Comparison of ENCODE assay signal across 18 mouse cellular contexts in the genomic region with DNA sequence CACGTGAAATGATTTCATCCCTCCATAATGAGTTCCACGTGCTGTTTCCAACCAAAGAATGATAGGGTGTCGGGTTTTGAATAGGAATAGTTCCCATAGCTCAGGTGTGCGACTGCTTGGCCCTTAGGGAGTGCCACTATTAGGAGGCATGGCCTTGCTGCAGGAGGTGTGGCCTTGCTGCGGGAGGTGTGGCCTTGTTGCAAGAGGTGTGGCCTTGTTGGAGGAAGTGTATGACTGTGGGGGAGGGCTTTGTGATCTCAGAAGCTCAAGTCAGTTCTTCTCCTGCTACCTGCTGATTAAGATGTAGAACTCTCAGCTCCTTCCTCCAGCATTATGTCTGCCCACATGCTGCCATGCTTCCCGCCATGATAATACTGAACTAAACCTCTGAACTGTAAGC. TPM values are rescaled to one million over a fixed set of nuclear protein-coding genes. Genes with fewer than 3 reads are reported as not detected.
DNase-seq lines count a peak whose midpoint lies in the region; ATAC-seq and TF ChIP-seq lines count a peak whose summit lies in the region.
"Had no signal": no experiment of that assay in that cellular context is flagged by ENCODE, and none has a peak within 500 bp of the region (broad histone marks: within the 10 kb centered on the region; RNA-seq: fewer than 3 reads in every experiment).

No protein-coding gene starts in this region.

- no peak for TF ChIP-seq CTCF in liver, postnatal 0 days (IDR thresholded peaks at IDR 0.05; ENCODE audit: low read depth)

- H3K4me3 ChIP-seq in liver, embryonic 11.5 days (ENCODE audit: low read depth, low read length), result no peak overlapping the region
- no peak overlapping the region for H3K4me3 ChIP-seq in liver, postnatal 0 days (ENCODE audit: low read depth, low read length)
- H3K4me3 ChIP-seq in intestine, embryonic 14.5 days (ENCODE audit: low read depth, low read length), result no peak overlapping the region
- no peak overlapping the region for H3K4me3 ChIP-seq in kidney, embryonic 14.5 days (ENCODE audit: low read length)
- H3K4me3 ChIP-seq: embryonic facial prominence, embryonic 15.5 days; forebrain, embryonic 12.5 days; heart, embryonic 15.5 days; kidney, embryonic 15.5 days had no signal

- DNase-seq in liver, embryonic 11.5 days (ENCODE audit: low spot score), result no peak
- no peak for DNase-seq in liver, postnatal 0 days
- DNase-seq in MEL-GATA-1-ER (ENCODE audit: extremely low read depth, low read depth), result peak; percentile 36
- no peak for DNase-seq in intestine, embryonic 14.5 days (ENCODE audit: low spot score)
- peak; percentile 3 for DNase-seq in splenic B cell, adult 2 months (ENCODE audit: low read depth, low spot score)
- DNase-seq in gastrocnemius, postnatal 14 days, result no peak
- DNase-seq in urinary bladder, postnatal 25 days (ENCODE audit: low spot score), result no peak
- DNase-seq: adrenal gland, postnatal 14 days; cerebellum, adult 18-20 months; layer of hippocampus, postnatal 36 days; thymus, postnatal 14 days had no signal

- H3K27me3 ChIP-seq in liver, embryonic 11.5 days (replicated peaks; ENCODE audit: control insufficient read depth, insufficient read depth, low read length), result no peaks in the 10 kb centered on the region
- H3K27me3 ChIP-seq in liver, postnatal 0 days (ENCODE audit: insufficient read depth, low read length), result no peaks in the 10 kb centered on the region
- H3K27me3 ChIP-seq in intestine, embryonic 14.5 days (replicated peaks; ENCODE audit: control insufficient read depth, insufficient read depth, low read length), result no peaks in the 10 kb centered on the region
- H3K27me3 ChIP-seq in splenic B cell, adult 2 months (ENCODE audit: control insufficient read depth, insufficient read depth, low read length, poor library complexity, severe bottlenecking), result no peaks in the 10 kb centered on the region
- H3K27me3 ChIP-seq in kidney, embryonic 14.5 days (ENCODE audit: control insufficient read depth, insufficient read depth, low read length), result no peaks in the 10 kb centered on the region
- H3K27me3 ChIP-seq: embryonic facial prominence, embryonic 15.5 days; forebrain, embryonic 12.5 days; heart, embryonic 15.5 days; kidney, embryonic 15.5 days had no signal

- no peak for TF ChIP-seq EP300 in liver, postnatal 0 days (IDR thresholded peaks at IDR 0.05; ENCODE audit: low read depth)

- no peak overlapping the region for H3K27ac ChIP-seq in liver, embryonic 11.5 days (ENCODE audit: low read depth, low read length)
- no peak overlapping the region for H3K27ac ChIP-seq in liver, postnatal 0 days (ENCODE audit: low read depth)
- no peak overlapping the region for H3K27ac ChIP-seq in intestine, embryonic 14.5 days (ENCODE audit: low read depth)
- no peak overlapping the region for H3K27ac ChIP-seq in kidney, embryonic 14.5 days (ENCODE audit: low read depth, low read length)
- H3K27ac ChIP-seq: embryonic facial prominence, embryonic 15.5 days; forebrain, embryonic 12.5 days; heart, embryonic 15.5 days; hindbrain, postnatal 0 days; kidney, embryonic 15.5 days had no signal

- ATAC-seq in liver, embryonic 11.5 days (replicated peaks; ENCODE audit: low FRiP score), result peak; percentile 61; the same call in 1 of the 2 replicates
- ATAC-seq in liver, postnatal 0 days, result no peak
- ATAC-seq in intestine, embryonic 14.5 days (replicated peaks; ENCODE audit: low FRiP score, low TSS enrichment, low read depth), result 0 out of 2 replicates have a peak, but pooled peaks have one; percentile 53
- no peak for ATAC-seq in kidney, embryonic 14.5 days (ENCODE audit: low FRiP score, low TSS enrichment)
- ATAC-seq: hindbrain, postnatal 0 days; midbrain, embryonic 16.5 days had no signal

- WGBS in liver, embryonic 11.5 days, result 50% methylated on average over 6 of the region's 6 CpGs
- 58% methylated on average over 6 of the region's 6 CpGs for WGBS in liver, postnatal 0 days (ENCODE audit: insufficient replicate concordance)
- 67% methylated on average over 6 of the region's 6 CpGs for WGBS in intestine, embryonic 14.5 days
- WGBS in kidney, embryonic 14.5 days, result 63% methylated on average over 6 of the region's 6 CpGs

- H3K4me2 ChIP-seq in liver, embryonic 11.5 days, result no peak overlapping the region
- H3K4me2 ChIP-seq in liver, postnatal 0 days (ENCODE audit: low read depth, low read length), result no peak overlapping the region
- H3K4me2 ChIP-seq in intestine, embryonic 14.5 days (ENCODE audit: low read length), result no peak overlapping the region
- no peak overlapping the region for H3K4me2 ChIP-seq in kidney, embryonic 14.5 days (replicated peaks; ENCODE audit: low read depth, low read length)
- H3K4me2 ChIP-seq: embryonic facial prominence, embryonic 15.5 days; forebrain, embryonic 12.5 days; heart, embryonic 15.5 days; kidney, embryonic 15.5 days had no signal

- no peaks in the 10 kb centered on the region for H3K36me3 ChIP-seq in liver, embryonic 11.5 days (ENCODE audit: control insufficient read depth, insufficient read depth, low read length)
- no peaks in the 10 kb centered on the region for H3K36me3 ChIP-seq in liver, postnatal 0 days (replicated peaks; ENCODE audit: insufficient read depth, low read length)
- H3K36me3 ChIP-seq in intestine, embryonic 14.5 days (ENCODE audit: control insufficient read depth, insufficient read depth, low read length), result no peaks in the 10 kb centered on the region
- H3K36me3 ChIP-seq in splenic B cell, adult 2 months (ENCODE audit: control insufficient read depth, insufficient read depth, low read length, poor library complexity, severe bottlenecking), result no peaks in the 10 kb centered on the region
- no peaks in the 10 kb centered on the region for H3K36me3 ChIP-seq in kidney, embryonic 14.5 days (ENCODE audit: control insufficient read depth, insufficient read depth, low read length)
- H3K36me3 ChIP-seq: embryonic facial prominence, embryonic 15.5 days; forebrain, embryonic 12.5 days; heart, embryonic 15.5 days; kidney, embryonic 15.5 days had no signal

- H3K9ac ChIP-seq in liver, embryonic 11.5 days (ENCODE audit: low read depth, low read length), result no peak overlapping the region
- H3K9ac ChIP-seq in liver, postnatal 0 days (replicated peaks), result no peak overlapping the region
- no peak overlapping the region for H3K9ac ChIP-seq in intestine, embryonic 14.5 days (ENCODE audit: low read length)
- no peak overlapping the region for H3K9ac ChIP-seq in kidney, embryonic 14.5 days (ENCODE audit: low read depth, low read length)
- H3K9ac ChIP-seq: embryonic facial prominence, embryonic 15.5 days; forebrain, embryonic 12.5 days; heart, embryonic 15.5 days; kidney, embryonic 15.5 days had no signal

- intact Hi-C loops in gastrocnemius, postnatal 14 days (cut with DNase I; ENCODE audit: low total_unique reads), result no loop called here

- H3K4me1 ChIP-seq in liver, embryonic 11.5 days (replicated peaks; ENCODE audit: control insufficient read depth, insufficient read depth, low read length), result no peaks in the 10 kb centered on the region
- no peaks in the 10 kb centered on the region for H3K4me1 ChIP-seq in liver, postnatal 0 days (ENCODE audit: insufficient read depth)
- peaks cover 4% of the 10 kb centered on the region; the same call in 1 of the 2 replicates for H3K4me1 ChIP-seq in intestine, embryonic 14.5 days (replicated peaks; ENCODE audit: control insufficient read depth, insufficient read depth, low read length)
- no peaks in the 10 kb centered on the region for H3K4me1 ChIP-seq in kidney, embryonic 14.5 days (ENCODE audit: control insufficient read depth, insufficient read depth, low read length)
- H3K4me1 ChIP-seq: embryonic facial prominence, embryonic 15.5 days; forebrain, embryonic 12.5 days; heart, embryonic 15.5 days had no signal

- no peaks in the 10 kb centered on the region for H3K9me3 ChIP-seq in liver, embryonic 11.5 days (ENCODE audit: control insufficient read depth, low read length)
- H3K9me3 ChIP-seq in liver, postnatal 0 days (ENCODE audit: low read length), result no peaks in the 10 kb centered on the region
- no peaks in the 10 kb centered on the region for H3K9me3 ChIP-seq in intestine, embryonic 14.5 days (ENCODE audit: control insufficient read depth, low read length)
- no peaks in the 10 kb centered on the region for H3K9me3 ChIP-seq in kidney, embryonic 14.5 days (ENCODE audit: control insufficient read depth, low read length)
- H3K9me3 ChIP-seq: embryonic facial prominence, embryonic 15.5 days; forebrain, embryonic 12.5 days; heart, embryonic 15.5 days; kidney, embryonic 15.5 days had no signal

RNA-seq across cellular contexts. Expression of gene Synpo2, which starts 17.3 kb away (rescaled TPM):
- polyA plus RNA-seq in liver, embryonic 11.5 days (2014; fragmentation: Nextera tagmentation; extraction: Ambion mirVana), result 1.9 and 2.4 TPM in 2 replicates
- 0.06 and 0.27 TPM in 2 replicates for polyA plus RNA-seq in liver, postnatal 0 days (2015; fragmentation: Nextera tagmentation; extraction: Ambion mirVana)
- 56.2 and 61.7 TPM in 2 replicates for polyA plus RNA-seq in intestine, embryonic 14.5 days (2014; fragmentation: Nextera tagmentation; extraction: Ambion mirVana)
- total RNA-seq in gastrocnemius, postnatal 14 days (2021), result 100 to 1,000 TPM; 175 to 193 TPM
- 5.5 and 8.3 TPM in 2 replicates for polyA plus RNA-seq in kidney, embryonic 14.5 days (2014; fragmentation: Nextera tagmentation; extraction: Ambion mirVana)

RNA-seq across cellular contexts. Expression of gene Sec24d, which starts 48.6 kb away (rescaled TPM):
- 32.5 and 36.1 TPM in 2 replicates for polyA plus RNA-seq in liver, embryonic 11.5 days (2014; fragmentation: Nextera tagmentation; extraction: Ambion mirVana)
- polyA plus RNA-seq in liver, postnatal 0 days (2015; fragmentation: Nextera tagmentation; extraction: Ambion mirVana), result 18.5 and 19.8 TPM in 2 replicates
- polyA plus RNA-seq in intestine, embryonic 14.5 days (2014; fragmentation: Nextera tagmentation; extraction: Ambion mirVana), result 88.0 and 98.2 TPM in 2 replicates
- total RNA-seq in gastrocnemius, postnatal 14 days (2021), result 10 to 100 TPM; 17.8 to 23.9 TPM
- 40.0 and 59.4 TPM in 2 replicates for polyA plus RNA-seq in kidney, embryonic 14.5 days (2014; fragmentation: Nextera tagmentation; extraction: Ambion mirVana)

Comparison
In these comparisons a context has a peak if more than half of its experiments do, and no peak if none do; other contexts are left out.
1. ATAC-seq: peak in liver, embryonic 11.5 days (single experiment) and intestine, embryonic 14.5 days (single experiment); none in liver, postnatal 0 days (single experiment) and kidney, embryonic 14.5 days (single experiment).
2. DNase-seq: peak in MEL-GATA-1-ER (single experiment) and splenic B cell, adult 2 months (single experiment); none in liver, embryonic 11.5 days (single experiment), liver, postnatal 0 days (single experiment), intestine, embryonic 14.5 days (single experiment), gastrocnemius, postnatal 14 days (single experiment) and urinary bladder, postnatal 25 days (single experiment).